Mouse (Mus musculus) spleen, adult 10 weeks (tissue): ENCODE measurements around the gene Csnk1e. TPM values are rescaled to one million over a fixed set of nuclear protein-coding genes. Genes with fewer than 3 reads are reported as not detected.

Source experiments
- polyA plus RNA-seq: library from polyadenylated mRNA; stranded (reverse); fragments of 350-450 nt; fragmentation: Illumina TruSeq; extraction: RNeasy Lipid Tissue Mini Kit (QIAGEN cat#74804); gene quantifications from one replicate; pipeline ENCODE4 v1.2.3, GENCODE M21; 2015; ENCODE audit warnings: low replicate concordance; ENCODE audit not compliant: insufficient read depth

The Csnk1e gene
- polyA plus RNA-seq = 18.6 TPM

GRCm38 (mm10) chr15:79455106-79455810 is at the start of gene Csnk1e:
Gene Csnk1e, minus strand, starts transcription at chr15:79455566.

GRCm38 (mm10) chr15:79504707-79505452 is 49.5 kb upstream of the Csnk1e start, which contains the start of gene Kcnj4:
Gene Kcnj4, minus strand, starts transcription at chr15:79505241.

GRCm38 (mm10) chr15:79402836-79403762 is 52.3 kb downstream of the Csnk1e start, which contains the start of gene Tmem184b:
Gene Tmem184b, minus strand, starts transcription at chr15:79403569.

Other genes with a start within 250 kb of the Csnk1e start
- gene Pick1, start 226.4 kb downstream of the Csnk1e start, polyA plus RNA-seq = 26.3 TPM
- 0.22 TPM for gene Gm49486, start 226.2 kb downstream of the Csnk1e start, polyA plus RNA-seq
- not detected for gene Slc16a8, start 200.8 kb downstream of the Csnk1e start, polyA plus RNA-seq
- not detected for gene Baiap2l2, start 170.0 kb downstream of the Csnk1e start, polyA plus RNA-seq
- 2.6 TPM for gene Pla2g6, start 127.2 kb downstream of the Csnk1e start, polyA plus RNA-seq
- gene Maff, start 108.9 kb downstream of the Csnk1e start, polyA plus RNA-seq = 3.3 TPM
- 12.5 TPM for gene Tmem184b, start 52.0 kb downstream of the Csnk1e start, polyA plus RNA-seq
- gene Kcnj4, start 49.7 kb upstream of the Csnk1e start, polyA plus RNA-seq = not detected
- 2.1 TPM for gene Kdelr3, start 60.8 kb upstream of the Csnk1e start, polyA plus RNA-seq
- gene Ddx17, start 91.2 kb upstream of the Csnk1e start, polyA plus RNA-seq = 623 TPM
- gene Dmc1, start 149.5 kb upstream of the Csnk1e start, polyA plus RNA-seq = 1.0 TPM
- 1.9 TPM for gene Fam227a, start 203.4 kb upstream of the Csnk1e start, polyA plus RNA-seq
- gene Cby1, start 203.6 kb upstream of the Csnk1e start, polyA plus RNA-seq = 5.9 TPM
- 210 TPM for gene Tomm22, start 215.3 kb upstream of the Csnk1e start, polyA plus RNA-seq
- gene Josd1, start 232.4 kb upstream of the Csnk1e start, polyA plus RNA-seq = 20.9 TPM
- 35.7 TPM for gene Gtpbp1, start 235.3 kb upstream of the Csnk1e start, polyA plus RNA-seq